Mouse (Mus musculus): ENCODE measurements at regions not wholly inside any gene's neighbourhood (a gene's known extent, or its start where the extent isn't known, plus 50 kb on each side); places are given as distances from the start of the nearest gene placed in this dataset.

DNA sequence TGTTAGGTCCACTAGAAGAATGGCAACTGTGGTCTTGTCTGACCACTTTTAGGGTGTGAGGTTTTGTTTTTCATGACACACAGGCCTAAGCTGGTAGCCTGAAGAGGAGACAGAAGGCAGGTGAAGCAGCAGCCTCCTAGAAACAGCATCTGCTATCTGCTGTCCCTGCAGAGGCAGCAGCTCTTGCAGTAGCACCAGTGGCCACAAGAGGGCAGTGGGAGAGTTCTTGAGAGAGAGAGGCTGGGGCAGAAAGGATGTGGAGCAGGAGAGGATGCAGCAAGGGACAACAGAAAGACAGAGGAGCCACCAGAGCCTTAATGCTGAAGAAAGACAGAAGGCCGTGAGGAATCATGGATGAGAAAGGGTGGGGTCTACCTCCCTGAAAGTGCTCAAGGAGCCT is 88.1 kb upstream of the Usp51 start:
- peak; percentile 62 for DNase-seq (ENCODE audit: low spot score)

DNA sequence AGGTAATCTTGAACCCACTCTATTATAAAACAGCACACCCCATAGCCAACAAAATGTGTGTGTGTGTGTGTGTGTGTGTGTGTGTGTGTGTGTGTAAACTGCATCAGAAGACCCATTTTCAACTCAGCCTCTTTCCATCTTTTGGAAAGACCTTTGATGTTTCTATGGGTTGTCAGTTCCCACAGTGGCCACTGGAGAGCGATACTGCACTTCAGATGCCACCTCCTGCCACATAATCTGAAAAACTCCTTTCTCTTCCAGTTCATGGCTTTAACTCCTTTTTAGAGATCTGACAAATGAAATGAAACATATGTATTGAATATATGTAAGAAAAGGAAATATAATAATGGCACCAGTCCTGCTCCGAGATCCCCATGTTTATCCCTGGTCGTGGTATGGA is 79.3 kb upstream of the Usp51 start:
- peak; percentile 11 for DNase-seq (ENCODE audit: low spot score)

DNA sequence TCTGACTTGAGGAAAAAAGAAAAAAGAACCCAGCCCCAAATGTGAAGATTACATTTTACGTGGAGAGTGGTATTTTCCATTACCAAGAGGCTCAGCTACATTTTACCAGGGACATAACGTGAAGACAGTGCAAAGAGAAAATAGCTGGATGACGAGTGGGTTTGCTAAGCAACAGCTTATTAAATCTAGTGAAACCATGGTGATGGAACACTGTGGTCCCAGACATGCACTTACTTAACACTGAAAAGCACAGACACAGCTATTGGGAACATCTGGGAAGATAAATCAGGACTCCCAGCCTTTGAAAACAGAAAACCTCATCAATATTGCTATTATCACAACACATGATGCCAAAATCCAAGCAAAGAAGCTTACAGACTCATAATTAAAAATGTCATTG is 60.1 kb upstream of the Usp51 start:
- no peak for DNase-seq (ENCODE audit: low spot score)
